Mouse (Mus musculus): Measurements from ENCODE around the gene Btbd11.

DNA sequence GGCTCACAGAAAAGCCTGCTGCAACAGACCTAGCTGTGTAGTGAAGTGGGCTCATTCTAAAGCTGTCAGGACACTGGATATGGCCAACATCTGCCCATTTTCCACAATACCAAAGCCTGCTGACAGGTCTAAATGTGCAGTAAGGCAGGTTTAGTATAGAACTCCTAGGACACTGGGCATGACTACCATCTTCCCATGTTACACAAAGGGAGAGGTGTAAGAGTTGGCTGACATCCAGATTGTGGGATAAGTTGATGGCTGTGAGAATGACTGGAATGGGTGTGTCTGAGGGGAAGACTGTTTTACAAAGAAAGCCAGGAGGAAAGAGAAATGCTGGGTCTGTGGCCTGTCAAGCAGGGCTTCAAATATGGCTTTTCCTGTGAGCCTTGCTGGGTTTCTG lies 313.1 kb downstream of the Btbd11 start:
- TF ChIP-seq CTCF (IDR thresholded peaks at IDR 0.05; ENCODE audit: low read depth), result no peak
- no peak for TF ChIP-seq EP300 (optimal IDR thresholded peaks at IDR 0.05)
